Mouse (Mus musculus) T-cell, adult 66 days (primary cell): Measurements from ENCODE around the gene Gm47996. TPM values are rescaled to one million over a fixed set of nuclear protein-coding genes. Genes with fewer than 3 reads are reported as not detected.

Experiments used
- total RNA-seq, 2 experiments: library from RNA; stranded (reverse); gene quantifications; 3 replicates in 1 of 2; 4 replicates in 1 of 2; pipeline ENCODE4 v1.2.4; 2023

Gm47996 gene
- not detected for total RNA-seq

DNA sequence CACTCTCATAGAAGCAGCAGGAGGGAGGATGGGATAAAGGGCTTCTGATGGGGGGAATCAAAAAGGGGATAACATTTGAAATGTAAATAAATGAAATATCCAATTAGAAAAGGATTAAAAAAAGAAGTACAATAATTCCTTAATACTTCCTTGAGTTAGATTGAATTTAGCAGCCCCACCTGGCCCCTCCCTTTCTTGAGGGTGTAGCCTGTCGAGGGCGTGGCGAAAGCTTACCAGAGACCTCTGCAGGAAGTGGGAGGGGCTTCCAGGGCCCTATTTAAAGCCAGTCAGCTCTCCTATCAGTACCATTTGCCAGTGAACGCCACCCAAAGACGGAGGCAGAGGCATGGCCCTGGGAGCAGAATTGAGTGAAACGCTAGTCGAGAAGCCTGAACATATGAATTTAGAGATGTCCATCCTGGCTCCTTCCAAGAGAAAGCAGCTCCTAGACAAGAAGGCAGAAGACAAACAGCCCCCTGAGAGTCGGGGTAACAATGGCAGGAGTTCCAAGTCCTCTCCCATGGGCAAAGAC lies at the start of gene Gm47996:
Gm47996 (plus strand) TSS at position 308 of the 532 bp plus-strand sequence.

DNA sequence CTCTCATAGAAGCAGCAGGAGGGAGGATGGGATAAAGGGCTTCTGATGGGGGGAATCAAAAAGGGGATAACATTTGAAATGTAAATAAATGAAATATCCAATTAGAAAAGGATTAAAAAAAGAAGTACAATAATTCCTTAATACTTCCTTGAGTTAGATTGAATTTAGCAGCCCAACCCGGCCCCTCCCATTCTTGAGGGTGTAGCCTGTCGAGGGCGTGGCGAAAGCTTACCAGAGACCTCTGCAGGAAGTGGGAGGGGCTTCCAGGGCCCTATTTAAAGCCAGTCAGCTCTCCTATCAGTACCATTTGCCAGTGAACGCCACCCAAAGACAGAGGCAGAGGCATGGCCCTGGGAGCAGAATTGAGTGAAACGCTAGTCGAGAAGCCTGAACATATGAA lies 27.7 kb upstream of the Gm47996 start, which contains the start of gene Gm47985:
Gm47985 (plus strand) TSS at position 272 of the 400 bp plus-strand sequence.

DNA sequence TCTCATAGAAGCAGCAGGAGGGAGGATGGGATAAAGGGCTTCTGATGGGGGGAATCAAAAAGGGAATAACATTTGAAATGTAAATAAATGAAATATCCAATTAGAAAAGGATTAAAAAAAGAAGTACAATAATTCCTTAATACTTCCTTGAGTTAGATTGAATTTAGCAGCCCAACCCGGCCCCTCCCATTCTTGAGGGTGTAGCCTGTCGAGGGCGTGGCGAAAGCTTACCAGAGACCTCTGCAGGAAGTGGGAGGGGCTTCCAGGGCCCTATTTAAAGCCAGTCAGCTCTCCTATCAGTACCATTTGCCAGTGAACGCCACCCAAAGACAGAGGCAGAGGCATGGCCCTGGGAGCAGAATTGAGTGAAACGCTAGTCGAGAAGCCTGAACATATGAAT lies 17.9 kb upstream of the Gm47996 start, which contains the start of gene Gm8947:
Gm8947 (plus strand) TSS at position 302 of the 400 bp plus-strand sequence.

DNA sequence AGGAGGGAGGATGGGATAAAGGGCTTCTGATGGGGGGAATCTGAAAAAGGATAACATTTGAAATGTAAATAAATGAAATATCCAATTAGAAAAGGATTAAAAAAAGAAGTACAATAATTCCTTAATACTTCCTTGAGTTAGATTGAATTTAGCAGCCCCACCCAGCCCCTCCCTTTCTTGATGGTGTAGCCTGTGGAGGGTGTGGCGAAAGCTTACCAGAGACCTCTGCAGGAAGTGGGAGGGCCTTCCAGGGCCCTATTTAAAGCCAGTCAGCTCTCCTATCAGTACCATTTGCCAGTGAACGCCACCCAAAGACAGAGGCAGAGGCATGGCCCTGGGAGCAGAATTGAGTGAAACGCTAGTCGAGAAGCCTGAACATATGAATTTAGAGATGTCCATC lies 11.8 kb upstream of the Gm47996 start, which contains the start of gene Gm47995:
Gm47995 (plus strand) TSS at position 329 of the 400 bp plus-strand sequence.

DNA sequence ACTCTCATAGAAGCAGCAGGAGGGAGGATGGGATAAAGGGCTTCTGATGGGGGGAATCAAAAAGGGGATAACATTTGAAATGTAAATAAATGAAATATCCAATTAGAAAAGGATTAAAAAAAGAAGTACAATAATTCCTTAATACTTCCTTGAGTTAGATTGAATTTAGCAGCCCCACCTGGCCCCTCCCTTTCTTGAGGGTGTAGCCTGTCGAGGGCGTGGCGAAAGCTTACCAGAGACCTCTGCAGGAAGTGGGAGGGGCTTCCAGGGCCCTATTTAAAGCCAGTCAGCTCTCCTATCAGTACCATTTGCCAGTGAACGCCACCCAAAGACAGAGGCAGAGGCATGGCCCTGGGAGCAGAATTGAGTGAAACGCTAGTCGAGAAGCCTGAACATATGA lies 6.1 kb upstream of the Gm47996 start, which contains the start of gene 3110040M04Rik:
3110040M04Rik (plus strand) TSS at position 304 of the 400 bp plus-strand sequence.

Other genes starting within 250 kb of the Gm47996 start
- under 1 TPM in 1 of 2 experiments, not detected in 1; 0.06 TPM for gene Hmcn1, start 216.7 kb upstream of the Gm47996 start, total RNA-seq
- not detected for gene Gm47985, start 27.6 kb upstream of the Gm47996 start, total RNA-seq
- not detected for gene Gm8947, start 17.8 kb upstream of the Gm47996 start, total RNA-seq
- not detected for gene Gm47995, start 11.7 kb upstream of the Gm47996 start, total RNA-seq
- not detected for gene 3110040M04Rik, start 6.0 kb upstream of the Gm47996 start, total RNA-seq
- 100 to 1,000 TPM; 203 to 204 TPM for gene Ivns1abp, start 134.3 kb downstream of the Gm47996 start, total RNA-seq
- 10 to 100 TPM; 42.7 to 49.1 TPM for gene Swt1, start 218.3 kb downstream of the Gm47996 start, total RNA-seq
- 10 to 100 TPM; 32.3 to 40.0 TPM for gene Trmt1l, start 218.4 kb downstream of the Gm47996 start, total RNA-seq